Mouse (Mus musculus) frontal cortex, postnatal 10 days (tissue): ENCODE data around the gene Slc22a7.

Source experiments
- DNase-seq, 2 experiments: peaks; one replicate each; pipeline ENCODE4 v3.0.0; 2022; ENCODE audit warnings: low spot score in 2 of 2, mixed read lengths in 1 of 2

The Slc22a7 gene

GRCm38 (mm10) chr17:46436672-46437366, 1.4 kb downstream of the Slc22a7 start:
- DNase-seq: no peak

DNA sequence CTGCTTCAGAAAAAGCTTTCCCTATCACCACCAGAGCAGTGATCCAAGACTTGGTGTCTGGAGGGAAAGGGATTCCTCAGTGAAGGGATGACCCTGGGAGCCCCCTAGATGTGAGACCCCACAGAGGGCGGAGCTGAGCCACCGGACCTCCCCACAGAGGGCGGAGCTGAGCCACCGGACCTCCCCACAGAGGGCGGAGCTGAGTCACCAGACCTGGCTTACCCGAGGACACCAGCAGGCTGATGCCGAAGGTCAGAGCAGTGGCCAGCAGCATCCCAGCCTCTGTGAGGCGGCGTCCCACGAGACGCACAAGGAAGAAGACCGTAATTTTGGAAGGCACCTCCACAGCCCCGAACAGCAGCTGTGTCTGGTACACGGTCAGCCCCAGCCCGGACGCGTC, 4.6 kb downstream of the Slc22a7 start:
- no peak for DNase-seq

DNA sequence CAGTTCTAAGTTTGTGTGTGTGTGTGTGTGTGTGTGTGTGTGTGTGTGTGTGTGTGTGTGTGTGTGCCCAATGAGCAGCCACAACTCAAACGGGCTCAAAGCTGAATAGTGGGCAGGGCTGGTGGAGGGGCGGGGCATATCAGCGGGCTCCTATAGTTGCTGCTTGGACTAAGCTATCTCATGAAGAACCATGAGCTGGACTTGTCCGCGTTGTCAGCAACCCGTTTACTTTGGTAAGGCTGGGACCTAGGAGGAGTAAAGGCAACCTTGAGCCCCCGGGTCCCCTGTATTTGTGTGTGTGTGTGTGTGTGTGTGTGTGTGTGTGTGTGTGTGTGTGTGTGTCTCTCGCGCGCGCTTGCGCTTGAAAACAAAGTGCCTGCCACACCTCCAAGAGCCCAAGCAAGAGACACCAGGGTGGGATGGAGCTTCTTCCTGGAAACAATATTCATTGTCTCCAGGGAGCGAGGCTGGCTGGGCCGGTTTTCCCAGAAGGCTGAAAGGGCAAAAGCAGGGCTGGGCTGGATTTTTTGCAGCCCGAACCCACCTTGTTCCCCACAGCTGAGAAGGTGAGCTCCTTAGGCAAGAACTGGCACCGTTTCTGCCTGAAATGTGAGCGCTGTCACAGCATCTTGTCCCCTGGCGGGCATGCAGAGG, 9.4 kb downstream of the Slc22a7 start, which contains the start of gene Crip3:
Gene Crip3 (plus strand): TSS at position 166 of the 654 bp plus-strand sequence.
- DNase-seq: no peak

DNA sequence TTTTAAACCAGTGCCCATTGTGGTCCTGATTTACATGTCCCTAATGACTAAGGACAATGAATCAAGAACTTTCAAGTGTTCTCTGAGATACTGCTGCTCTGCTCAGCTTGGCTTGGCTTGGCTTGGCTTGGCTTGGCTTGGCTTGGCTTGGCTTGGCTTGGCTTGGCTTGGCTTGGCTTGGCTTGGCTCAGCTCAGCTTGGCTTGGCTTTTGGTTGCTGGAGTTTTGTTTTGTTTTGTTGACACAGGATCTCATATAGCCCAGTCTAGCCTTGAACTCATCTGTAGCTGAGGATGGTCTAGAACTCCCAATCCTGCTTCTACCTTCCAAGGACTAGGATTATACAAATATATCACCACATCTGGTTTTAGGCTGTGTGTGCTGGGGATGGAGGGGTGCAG, 11.8 kb downstream of the Slc22a7 start:
- no peak for DNase-seq

DNA sequence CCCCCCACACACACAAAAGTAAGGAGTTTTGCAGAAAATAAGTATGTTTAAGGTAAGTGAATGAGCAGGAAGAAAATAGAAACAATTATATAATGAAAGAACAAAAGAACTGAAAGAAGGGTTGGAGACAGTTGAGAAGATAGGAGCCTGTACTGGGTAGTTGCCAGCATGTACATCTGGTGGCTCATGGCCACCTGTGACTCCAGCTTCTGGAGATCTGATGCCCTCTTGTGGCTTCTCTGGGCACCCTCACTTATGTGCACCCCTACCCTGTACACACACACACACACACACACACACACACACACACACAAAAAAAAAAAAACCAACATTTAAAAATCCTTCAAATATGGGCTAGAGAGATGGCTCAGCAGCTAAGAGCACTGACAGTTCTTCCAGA, 18.5 kb downstream of the Slc22a7 start:
- no peak for DNase-seq

DNA sequence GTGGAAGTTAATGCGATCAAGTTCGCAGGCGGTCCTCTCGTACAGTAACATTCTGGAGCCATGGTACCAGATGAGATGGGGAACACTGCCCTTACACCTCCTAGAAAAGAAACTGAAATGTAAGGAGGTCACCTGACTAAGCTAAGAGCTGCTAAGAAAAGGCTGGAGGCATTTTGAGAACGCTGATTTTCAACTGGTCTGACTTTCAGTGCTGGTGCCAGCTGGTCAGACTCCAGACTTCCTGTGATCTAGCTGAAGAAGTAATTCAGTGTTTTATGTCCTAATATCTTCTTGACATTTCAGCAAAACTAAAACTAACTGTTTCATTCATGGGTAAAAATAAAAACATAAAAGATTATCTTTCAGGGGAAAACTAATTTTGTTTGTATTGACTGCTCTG, 19.6 kb downstream of the Slc22a7 start:
- DNase-seq: no peak

- no peak for DNase-seq
Measured at GRCm38 (mm10) chr17:46408478-46408877, 29.8 kb downstream of the Slc22a7 start.

DNA sequence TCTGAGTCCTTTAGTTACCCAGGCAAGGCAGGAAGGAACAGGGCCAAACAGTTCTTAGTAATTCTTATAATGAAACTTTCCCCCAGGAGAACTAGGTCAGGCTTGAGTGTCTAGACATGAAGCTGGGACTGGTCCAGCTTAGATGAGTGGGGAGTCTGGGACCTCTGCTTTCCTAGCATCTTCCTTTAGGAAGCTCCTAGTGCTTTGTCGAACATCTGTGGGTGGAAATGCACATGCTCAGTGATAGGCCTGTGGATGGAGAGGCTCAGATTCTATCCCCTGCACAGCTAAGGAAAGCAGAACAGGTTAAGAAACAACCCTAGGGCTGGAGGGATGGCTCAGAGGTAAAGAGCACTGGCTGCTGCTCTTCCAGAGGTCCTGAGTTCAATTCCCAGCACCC, 43.6 kb downstream of the Slc22a7 start:
- no peak for DNase-seq

GRCm38 (mm10) chr17:46393012-46393411, 45.2 kb downstream of the Slc22a7 start:
- peak in 1 of 2 experiments; percentile 16 for DNase-seq

DNA sequence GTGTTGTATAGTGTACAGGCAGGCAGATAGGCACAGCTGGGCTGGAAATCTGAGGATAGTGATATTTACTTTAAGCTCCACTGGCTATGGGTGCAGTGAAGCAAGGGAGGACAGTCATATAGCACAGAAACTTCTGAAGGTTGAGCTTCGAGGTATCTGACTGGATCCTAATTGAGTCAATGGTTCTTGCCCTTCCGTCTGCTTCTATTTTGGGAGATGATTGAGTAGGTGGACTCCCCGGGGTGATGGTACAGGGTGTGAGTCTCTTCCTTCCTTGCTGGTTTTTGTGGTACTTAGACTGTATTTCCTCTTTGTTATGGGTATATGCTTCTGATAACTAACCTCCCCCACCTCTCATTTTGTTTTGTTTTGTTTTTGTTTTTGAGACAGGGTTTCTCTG, 50.1 kb downstream of the Slc22a7 start:
- DNase-seq: no peak

DNA sequence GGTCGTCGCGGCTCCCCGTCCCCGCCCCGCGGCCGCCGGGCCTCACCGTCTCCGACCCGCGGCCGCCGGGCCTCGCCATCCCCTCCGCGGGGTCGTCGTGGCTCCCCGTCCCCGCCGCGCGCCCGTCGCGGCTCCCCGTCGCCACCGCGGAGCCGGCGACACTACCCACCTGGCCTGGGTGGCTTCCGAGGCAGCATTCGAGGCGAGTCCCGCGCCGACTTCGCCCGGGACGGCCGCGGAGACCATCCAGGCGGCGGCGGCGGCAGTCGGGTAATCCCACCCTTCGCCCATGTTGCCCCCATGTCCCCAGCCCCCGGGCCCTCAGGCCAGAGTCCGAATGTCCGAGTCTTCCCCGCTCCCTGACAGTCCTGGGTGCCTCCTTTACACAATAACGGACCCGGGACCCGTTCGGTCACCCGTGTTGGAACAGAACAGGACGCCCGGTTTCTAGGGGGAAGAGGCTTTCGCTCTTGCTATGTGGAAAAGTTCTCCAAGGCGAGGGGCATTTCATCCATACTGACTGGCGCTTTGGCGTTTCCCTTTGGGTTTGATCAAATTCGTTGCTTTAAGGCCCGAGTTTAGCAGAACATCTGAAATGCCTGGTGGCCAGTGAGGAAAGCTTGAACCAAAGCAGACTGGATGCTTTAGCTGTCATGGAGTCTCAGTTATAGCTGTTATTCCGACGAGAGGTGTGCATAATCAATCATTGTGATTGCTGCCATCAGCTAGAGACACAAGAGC, 54.0 kb downstream of the Slc22a7 start:
- DNase-seq: peak; percentile 17 to 26

DNA sequence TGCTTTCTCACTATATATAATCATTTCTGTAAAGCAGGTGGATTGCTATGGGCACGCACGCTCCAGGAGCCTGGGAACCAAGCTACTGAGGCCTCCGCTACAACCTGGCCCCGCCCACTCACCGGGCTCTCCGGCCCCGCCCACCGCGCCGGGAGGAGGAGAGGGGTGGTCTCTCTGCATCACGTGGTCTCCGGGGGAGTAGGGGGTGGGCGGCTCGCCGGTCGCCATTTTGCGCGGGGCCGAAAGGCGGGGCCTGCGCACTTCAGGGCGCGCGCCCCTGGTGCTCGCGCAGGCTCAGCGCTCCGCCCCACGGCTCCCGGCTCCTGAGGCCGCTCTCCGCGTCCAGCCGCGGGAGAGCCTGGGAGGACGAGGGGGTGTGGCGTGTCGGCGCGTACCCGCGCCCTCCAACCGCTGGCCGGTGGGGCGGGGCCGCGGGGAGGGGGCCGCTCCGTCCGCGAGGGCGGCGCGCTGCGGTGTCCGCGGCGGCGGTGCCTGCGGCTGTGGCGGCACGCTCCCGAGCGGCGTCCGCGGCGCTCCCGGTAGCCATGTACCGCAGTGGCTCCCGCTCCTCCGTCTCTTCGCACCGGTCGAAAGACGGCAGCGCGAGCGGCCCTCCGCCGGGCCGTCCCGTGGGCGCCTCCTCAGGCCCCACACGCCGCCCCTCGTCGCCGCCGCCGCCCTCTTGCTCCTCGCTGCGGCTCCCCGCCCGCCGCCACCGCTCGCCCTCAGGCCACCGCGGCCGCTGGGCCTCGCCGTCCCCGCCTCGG, 54.8 kb downstream of the Slc22a7 start, which contains the start of gene Zfp318:
Gene Zfp318 (plus strand): TSS at position 438 of the 767 bp plus-strand sequence.
- DNase-seq: peak; percentile 95 to 97
